ENCODE assay signal across 8 mouse cellular contexts in genomic region chr14:105895961-105896651, GRCm38 (mm10). TPM values are rescaled to one million over a fixed set of nuclear protein-coding genes. Genes with fewer than 3 reads are reported as not detected.
A peak's percentile ranks its signal among the peaks of the same experiment; 100 is the strongest.
DNase-seq lines count a peak whose midpoint lies in the region; ATAC-seq lines count a peak whose summit lies in the region.

No protein-coding gene starts in this region.

- under 1% methylated on average over 50 of the region's 50 CpGs for WGBS in hindbrain, embryonic 10.5 days

- peak; percentile 44 for DNase-seq in MN1 (ENCODE audit: low spot score)
- peak; percentile 76 to 80 for DNase-seq in cerebellum, adult 18-20 months
- DNase-seq in hindbrain, embryonic 10.5 days (ENCODE audit: low spot score), result peak; percentile 70
- peak; percentile 49 to 50 for DNase-seq in layer of hippocampus, postnatal 36 days
- peak; percentile 51 for DNase-seq in lung, postnatal 25 days (ENCODE audit: low spot score)
- DNase-seq in ovary, postnatal 36 days (ENCODE audit: low spot score), result peak; percentile 62
- peak; percentile 50 for DNase-seq in urinary bladder, adult 2 months (ENCODE audit: low spot score)

- peak; percentile 7 for ATAC-seq in frontal cortex, adult (ENCODE audit: low TSS enrichment)

- H3K36me3 ChIP-seq in hindbrain, embryonic 10.5 days, result peaks cover 19% of the 10 kb centered on the region

- peaks cover 36% of the 10 kb centered on the region for H3K4me1 ChIP-seq in hindbrain, embryonic 10.5 days (replicated peaks)

- H3K27ac ChIP-seq in hindbrain, embryonic 10.5 days, result peak overlapping the region; percentile 96

- H3K9me3 ChIP-seq in hindbrain, embryonic 10.5 days, result no peaks in the 10 kb centered on the region

- H3K4me3 ChIP-seq in hindbrain, embryonic 10.5 days, result peak overlapping the region; percentile 74

- H3K27me3 ChIP-seq in hindbrain, embryonic 10.5 days (ENCODE audit: insufficient read depth, poor library complexity, severe bottlenecking), result no peaks in the 10 kb centered on the region

RNA-seq across cellular contexts. Expression of gene Spry2, which starts 0.5 kb away (rescaled TPM):
- polyA plus RNA-seq in hindbrain, embryonic 10.5 days (2016; fragmentation: Nextera tagmentation; extraction: Ambion mirVana), result 30.1 and 31.7 TPM in 2 replicates
- total RNA-seq in layer of hippocampus, postnatal 36 days (2021), result 10 to 100 TPM; 63.9 to 64.0 TPM
- polyA plus RNA-seq in urinary bladder, adult 2 months (2012; rRNA removed), result 9.2 and 13.9 TPM in 2 replicates

Comparison
In these comparisons a context has a peak if more than half of its experiments do, and no peak if none do; other contexts are left out.
1. Peak in every context shown above with its lines: DNase-seq, ATAC-seq, H3K4me3 ChIP-seq and H3K27ac ChIP-seq.